Mouse (Mus musculus) hindbrain, embryonic 12.5 days (tissue): ENCODE measurements around the gene Krtap19-3. TPM values are rescaled to one million over a fixed set of nuclear protein-coding genes. Genes with fewer than 3 reads are reported as not detected.

ENCODE experiments used
- ATAC-seq: fragments of 200-750 bp; cut with Nextera tagmentation; 2 replicates; pipeline ENCODE4 v1.8.0; 2017; ENCODE audit warnings: moderate TSS enrichment; ENCODE audit not compliant: low FRiP score
- H3K27ac ChIP-seq: fragments of 300-500 bp; sonication (generic); 2 replicates; pipeline ENCODE4 v1.5.1; 2016; ENCODE audit warnings: mild to moderate bottlenecking
- H3K27me3 ChIP-seq: fragments of 300-500 bp; sonication (generic); 2 replicates; pipeline ENCODE4 v1.6.1; 2016; ENCODE audit warnings: mild to moderate bottlenecking
- H3K36me3 ChIP-seq: fragments of 300-500 bp; sonication (generic); 2 replicates; pipeline ENCODE4 v1.6.1; 2016; ENCODE audit warnings: mild to moderate bottlenecking
- H3K4me1 ChIP-seq: fragments of 300-500 bp; sonication (generic); 2 replicates; pipeline ENCODE4 v1.6.1; 2016
- H3K4me2 ChIP-seq: fragments of 300-500 bp; sonication (generic); replicated peaks from 2 replicates; pipeline ENCODE4 v1.6.1; 2016; ENCODE audit warnings: mild to moderate bottlenecking
- H3K4me3 ChIP-seq: fragments of 300-500 bp; sonication (generic); 2 replicates; pipeline ENCODE4 v1.5.1; 2016; ENCODE audit warnings: mild to moderate bottlenecking
- H3K9ac ChIP-seq: fragments of 300-500 bp; sonication (generic); 2 replicates; pipeline ENCODE4 v1.6.1; 2016; ENCODE audit warnings: mild to moderate bottlenecking, moderate library complexity
- H3K9me3 ChIP-seq: fragments of 300-500 bp; sonication (generic); replicated peaks from 2 replicates; pipeline ENCODE4 v1.6.1; 2016; ENCODE audit warnings: mild to moderate bottlenecking
- WGBS: fragments of 180-500 bp; shearing (Covaris S2); methylation state at CpG from one replicate; pipeline ENCODE4 v1.1.7; 2016; 5-methylcytosine and 5-hydroxymethylcytosine counted together
- polyA plus RNA-seq: library from polyadenylated mRNA; unstranded; fragments of >200 nt; fragmentation: Nextera tagmentation; extraction: Ambion mirVana; gene quantifications from 2 replicates; pipeline ENCODE4 v1.2.1, GENCODE M21; 2016

Gene Krtap19-3
- polyA plus RNA-seq, result not detected in 2 replicates

DNA sequence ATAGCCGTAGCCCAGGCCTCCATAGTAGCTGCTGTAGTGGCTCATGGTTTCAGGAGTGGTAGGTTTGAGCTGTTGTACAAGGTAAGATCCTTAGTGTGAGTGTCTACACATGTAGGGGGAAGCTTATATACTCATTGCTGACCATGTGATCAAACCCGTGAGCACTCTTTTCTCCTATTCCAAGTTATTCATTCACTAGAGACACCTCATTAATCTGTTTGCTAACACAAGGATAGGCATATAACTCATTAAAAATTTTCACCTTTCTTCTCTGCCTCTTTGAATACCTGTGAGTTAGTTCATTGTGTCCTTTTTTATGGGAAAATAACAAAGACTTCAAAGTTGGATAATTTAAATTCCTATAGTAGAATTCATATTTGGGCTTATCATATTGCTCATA, at the start of gene Krtap19-3:
Gene Krtap19-3 (minus strand): TSS at position 101 of the 400 bp plus-strand sequence.
- Histone ChIP-seq H3K27ac (no peak within 1 kb of the TSS), H3K36me3 (no peaks in the 10 kb centered on the region), H3K9me3 (no peaks in the 10 kb centered on the region), H3K4me1 (no peaks in the 10 kb centered on the region), H3K9ac (no peak within 1 kb of the TSS), H3K4me2 (no peak within 1 kb of the TSS), H3K27me3 (no peaks in the 10 kb centered on the region), H3K4me3 (no peak within 1 kb of the TSS)
- no peak for ATAC-seq
- WGBS, result 89% methylated on average over 2 of the region's 2 CpGs

DNA sequence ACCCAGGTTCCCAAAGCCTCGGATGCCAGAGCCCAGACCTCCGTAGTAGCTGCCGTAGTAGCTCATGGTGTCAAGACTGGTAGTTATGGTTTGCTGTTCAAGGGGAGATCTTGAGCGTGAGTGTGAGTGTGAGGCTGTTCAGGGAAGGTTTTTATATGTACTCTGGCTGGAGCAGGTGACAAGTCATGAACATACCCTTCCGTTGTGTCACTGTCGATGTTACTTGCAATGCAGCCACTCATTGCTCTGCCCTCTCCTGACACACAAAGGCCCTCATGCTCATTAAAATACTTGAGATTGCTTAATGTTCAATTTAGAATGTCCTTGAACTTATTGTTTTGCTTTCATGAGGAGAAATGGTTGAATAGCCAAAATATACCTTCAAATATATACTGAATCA, 18.5 kb upstream of the Krtap19-3 start, which contains the start of gene Krtap19-5:
Gene Krtap19-5 (minus strand): TSS at position 101 of the 400 bp plus-strand sequence.
- Histone ChIP-seq H3K4me1 (no peaks in the 10 kb centered on the region), H3K27ac (no peak within 1 kb of the TSS), H3K4me2 (no peak within 1 kb of the TSS), H3K4me3 (no peak within 1 kb of the TSS), H3K27me3 (no peaks in the 10 kb centered on the region), H3K36me3 (no peaks in the 10 kb centered on the region), H3K9ac (no peak within 1 kb of the TSS), H3K9me3 (no peaks in the 10 kb centered on the region)
- no peak for ATAC-seq
- 91% methylated on average over 6 of the region's 6 CpGs for WGBS

DNA sequence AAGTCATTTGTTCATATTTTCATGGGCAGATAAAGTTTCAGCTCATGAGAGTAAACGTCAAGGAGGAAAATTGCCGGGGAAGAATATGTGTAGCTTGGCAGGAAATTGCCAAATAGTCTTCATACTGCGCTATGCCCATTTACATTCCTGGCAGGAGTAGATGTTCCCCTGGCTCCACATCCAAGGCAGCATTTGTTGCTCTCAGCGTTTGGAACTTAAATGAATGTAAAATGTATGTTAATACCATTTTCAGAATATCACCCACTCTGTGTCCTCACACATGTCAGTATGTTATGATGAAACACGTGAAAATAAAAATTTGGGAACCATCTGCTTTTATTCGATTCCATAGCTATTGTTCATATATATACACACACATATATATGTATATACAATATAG, 9.0 kb upstream of the Krtap19-3 start:
- H3K4me1 ChIP-seq, result no peaks in the 10 kb centered on the region
- no peak overlapping the region for H3K4me3 ChIP-seq
- H3K27ac ChIP-seq, result no peak overlapping the region
- no peaks in the 10 kb centered on the region for H3K27me3 ChIP-seq
- H3K9ac ChIP-seq, result no peak overlapping the region
- ATAC-seq, result no peak
- H3K4me2 ChIP-seq, result no peak overlapping the region
- H3K36me3 ChIP-seq, result no peaks in the 10 kb centered on the region
- H3K9me3 ChIP-seq, result no peaks in the 10 kb centered on the region
- 86% methylated on average over 6 of the region's 6 CpGs for WGBS

DNA sequence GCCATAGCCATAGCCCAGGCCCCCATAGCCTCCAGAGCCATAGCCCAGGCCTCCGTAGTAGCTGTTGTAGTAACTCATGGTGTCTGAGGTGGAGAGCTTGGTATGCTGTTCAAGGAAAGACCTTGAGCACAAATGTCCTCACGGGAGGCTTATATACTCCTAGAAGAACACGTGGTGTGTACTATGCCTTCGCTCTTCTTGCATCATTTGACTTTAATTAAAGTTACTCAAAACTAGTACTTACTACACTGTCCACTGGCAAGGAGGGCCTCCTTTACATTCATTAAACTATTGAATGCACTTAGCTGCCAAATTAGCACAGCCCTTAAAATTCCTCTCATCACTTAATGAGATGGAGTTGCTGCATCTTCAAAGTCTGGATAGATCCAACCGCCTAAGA, 7.2 kb upstream of the Krtap19-3 start, which contains the start of gene Krtap19-4:
Gene Krtap19-4 (minus strand): TSS at position 101 of the 400 bp plus-strand sequence.
- H3K4me2 ChIP-seq, result no peak within 1 kb of the TSS
- ATAC-seq, result no peak
- H3K4me1 ChIP-seq, result no peaks in the 10 kb centered on the region
- no peak within 1 kb of the TSS for H3K27ac ChIP-seq
- no peak within 1 kb of the TSS for H3K9ac ChIP-seq
- H3K27me3 ChIP-seq, result no peaks in the 10 kb centered on the region
- H3K4me3 ChIP-seq, result no peak within 1 kb of the TSS
- no peaks in the 10 kb centered on the region for H3K9me3 ChIP-seq
- no peaks in the 10 kb centered on the region for H3K36me3 ChIP-seq
- WGBS, result 89% methylated on average over 5 of the region's 5 CpGs

DNA sequence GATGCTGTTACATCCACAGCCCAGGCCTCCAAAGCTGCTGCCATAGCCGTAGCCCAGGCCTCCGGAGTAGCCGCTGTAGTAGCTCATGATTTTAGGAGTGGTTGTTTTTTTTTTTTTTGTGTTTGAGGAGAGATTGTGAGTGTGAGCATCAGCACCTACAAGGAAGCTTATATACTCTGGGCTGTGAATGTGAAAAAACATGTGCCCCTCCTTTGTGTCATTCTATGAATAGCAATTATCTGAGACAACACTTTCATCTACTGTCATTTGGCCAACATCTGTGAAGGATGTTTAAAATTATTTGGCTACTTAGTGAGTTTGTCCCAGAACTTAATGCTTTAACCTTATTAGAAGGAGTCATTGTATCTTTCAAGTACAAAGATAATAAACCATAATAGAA, 3.7 kb downstream of the Krtap19-3 start, which contains the start of gene Krtap19-2:
Gene Krtap19-2 (minus strand): TSS at position 101 of the 400 bp plus-strand sequence.
- no peak for ATAC-seq
- H3K27me3 ChIP-seq, result no peaks in the 10 kb centered on the region
- no peak within 1 kb of the TSS for H3K4me3 ChIP-seq
- H3K4me2 ChIP-seq, result no peak within 1 kb of the TSS
- no peaks in the 10 kb centered on the region for H3K9me3 ChIP-seq
- H3K27ac ChIP-seq, result no peak within 1 kb of the TSS
- H3K4me1 ChIP-seq, result no peaks in the 10 kb centered on the region
- WGBS, result 98% methylated on average over 3 of the region's 3 CpGs
- H3K9ac ChIP-seq, result no peak within 1 kb of the TSS
- H3K36me3 ChIP-seq, result no peaks in the 10 kb centered on the region

DNA sequence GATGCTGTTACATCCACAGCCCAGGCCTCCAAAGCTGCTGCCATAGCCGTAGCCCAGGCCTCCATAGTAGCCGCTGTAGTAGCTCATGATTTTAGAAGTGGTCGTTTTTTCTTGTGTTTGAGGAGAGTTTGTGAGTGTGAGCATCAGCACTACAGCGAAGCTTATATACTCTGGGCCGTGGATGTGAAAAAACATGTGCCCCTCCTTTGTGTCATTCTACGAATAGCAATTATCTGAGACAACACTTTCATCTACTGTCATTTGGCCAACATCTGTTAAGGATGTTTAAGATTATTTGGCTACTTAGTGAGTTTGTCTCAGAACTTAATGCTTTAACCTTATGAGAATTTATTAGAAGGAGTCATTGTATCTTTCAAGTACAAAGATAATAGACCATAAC, 8.5 kb downstream of the Krtap19-3 start, which contains the start of gene Krtap19-1:
Gene Krtap19-1 (minus strand): TSS at position 101 of the 400 bp plus-strand sequence.
- H3K27me3 ChIP-seq, result no peaks in the 10 kb centered on the region
- no peak within 1 kb of the TSS for H3K4me3 ChIP-seq
- no peak for ATAC-seq
- H3K4me2 ChIP-seq, result no peak within 1 kb of the TSS
- no peaks in the 10 kb centered on the region for H3K4me1 ChIP-seq
- WGBS, result 91% methylated on average over 6 of the region's 6 CpGs
- H3K9ac ChIP-seq, result no peak within 1 kb of the TSS
- H3K9me3 ChIP-seq, result no peaks in the 10 kb centered on the region
- H3K27ac ChIP-seq, result no peak within 1 kb of the TSS
- no peaks in the 10 kb centered on the region for H3K36me3 ChIP-seq

DNA sequence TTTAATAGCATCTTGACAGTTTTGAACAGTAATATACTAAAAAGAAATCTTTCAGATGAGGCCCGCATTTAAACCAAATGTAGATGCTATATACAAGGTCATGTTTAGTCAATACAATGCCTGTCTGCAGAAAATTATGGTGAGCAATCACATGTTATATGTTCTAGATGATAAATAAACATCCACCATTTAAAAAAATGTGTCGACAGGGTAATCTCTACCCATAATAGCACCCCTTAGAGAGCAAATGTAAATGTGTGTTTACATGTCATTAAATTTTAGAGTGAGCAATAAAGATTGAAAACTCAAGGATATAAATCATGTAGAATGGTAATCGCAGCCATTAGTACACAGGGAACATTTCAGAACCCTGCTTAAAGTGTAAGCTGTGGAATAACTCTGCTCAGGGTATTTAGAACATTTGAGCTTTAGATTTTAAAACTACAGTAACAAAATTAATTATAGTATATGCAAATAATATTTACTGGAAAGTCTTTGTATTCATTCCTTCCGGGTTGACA, 12.9 kb downstream of the Krtap19-3 start:
- no peak for ATAC-seq
- H3K4me2 ChIP-seq, result no peak overlapping the region
- no peak overlapping the region for H3K27ac ChIP-seq
- 87% methylated on average over 4 of the region's 4 CpGs for WGBS
- no peak overlapping the region for H3K9ac ChIP-seq
- H3K27me3 ChIP-seq, result no peaks in the 10 kb centered on the region
- no peak overlapping the region for H3K4me3 ChIP-seq
- no peaks in the 10 kb centered on the region for H3K9me3 ChIP-seq
- no peaks in the 10 kb centered on the region for H3K4me1 ChIP-seq
- no peaks in the 10 kb centered on the region for H3K36me3 ChIP-seq

DNA sequence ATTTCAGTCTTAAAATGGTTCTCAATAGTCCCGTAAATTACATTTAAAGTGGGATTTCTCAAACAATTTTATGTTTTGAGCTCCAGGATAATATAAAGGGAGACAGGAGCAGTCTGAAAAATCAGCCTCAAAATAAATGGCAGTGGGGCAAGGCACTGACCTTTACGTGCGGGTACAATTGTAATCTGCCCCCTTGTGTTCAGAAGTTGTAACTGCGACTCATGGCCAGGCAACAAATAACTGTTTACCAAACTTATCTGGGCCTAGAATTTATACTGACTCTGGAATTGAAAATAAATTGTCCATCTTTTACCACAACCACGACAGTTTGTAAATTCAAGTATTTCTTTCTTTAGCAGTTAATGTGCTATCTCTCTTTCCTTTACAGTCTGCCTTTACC, 26.4 kb downstream of the Krtap19-3 start:
- Histone ChIP-seq H3K36me3 (no peaks in the 10 kb centered on the region), H3K9me3 (no peaks in the 10 kb centered on the region), H3K27ac (no peak overlapping the region), H3K4me1 (no peaks in the 10 kb centered on the region), H3K27me3 (no peaks in the 10 kb centered on the region), H3K4me3 (no peak overlapping the region), H3K9ac (no peak overlapping the region), H3K4me2 (no peak overlapping the region)
- 14% methylated on average over 5 of the region's 5 CpGs for WGBS
- no peak for ATAC-seq

DNA sequence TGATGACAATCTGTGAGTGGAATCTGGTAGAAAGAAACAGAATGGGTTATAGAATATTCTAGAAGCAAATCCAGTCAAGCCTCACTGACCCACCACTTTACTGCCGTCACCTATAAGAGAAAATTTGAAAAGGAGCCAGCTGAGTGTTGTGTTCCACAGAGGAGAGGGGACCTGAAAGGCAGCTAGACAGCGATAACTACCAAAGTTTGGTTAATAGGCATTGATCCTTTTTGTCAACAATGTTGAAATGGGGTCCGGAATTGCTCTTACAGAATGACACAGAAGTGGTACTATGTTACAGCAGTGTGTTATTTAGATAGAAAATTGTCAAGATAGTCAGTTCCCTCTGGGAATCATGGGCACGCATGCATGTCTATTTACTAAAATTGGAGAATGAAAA, 29.3 kb downstream of the Krtap19-3 start:
- Histone ChIP-seq H3K9ac (no peak overlapping the region), H3K27me3 (no peaks in the 10 kb centered on the region), H3K4me3 (no peak overlapping the region), H3K9me3 (no peaks in the 10 kb centered on the region), H3K36me3 (no peaks in the 10 kb centered on the region), H3K4me1 (no peaks in the 10 kb centered on the region), H3K4me2 (no peak overlapping the region), H3K27ac (no peak overlapping the region)
- WGBS, result 92% methylated on average over 4 of the region's 4 CpGs
- no peak for ATAC-seq

DNA sequence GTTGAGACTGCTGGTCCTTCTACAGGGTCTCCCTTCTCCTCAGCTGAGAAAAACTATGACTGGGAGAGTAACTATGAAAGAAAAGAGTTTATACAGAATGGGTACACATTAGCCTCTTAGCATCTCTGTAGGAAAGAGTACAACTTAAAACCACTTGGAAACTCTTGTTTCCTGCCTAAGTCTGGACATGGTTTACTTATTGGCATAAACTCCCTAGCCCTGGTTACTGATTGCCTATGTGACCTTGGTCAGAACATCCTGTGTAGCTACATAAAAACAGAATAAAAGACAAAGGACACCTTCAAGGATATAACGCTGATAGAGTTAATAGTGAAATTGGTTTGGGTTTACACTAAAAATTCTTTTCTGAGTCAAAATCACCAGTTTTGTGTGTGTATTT, 30.5 kb downstream of the Krtap19-3 start:
- no peaks in the 10 kb centered on the region for H3K4me1 ChIP-seq
- no peaks in the 10 kb centered on the region for H3K27me3 ChIP-seq
- H3K4me2 ChIP-seq, result no peak overlapping the region
- 96% methylated on average over 1 of the region's 1 CpGs for WGBS
- H3K9me3 ChIP-seq, result no peaks in the 10 kb centered on the region
- H3K9ac ChIP-seq, result no peak overlapping the region
- ATAC-seq, result no peak
- H3K4me3 ChIP-seq, result no peak overlapping the region
- H3K27ac ChIP-seq, result no peak overlapping the region
- H3K36me3 ChIP-seq, result no peaks in the 10 kb centered on the region

Other genes with a start within 250 kb of the Krtap19-3 start
- not detected in 2 replicates for gene Krtap26-1, start 230.2 kb downstream of the Krtap19-3 start, polyA plus RNA-seq
- gene Krtap27-1, start 206.4 kb downstream of the Krtap19-3 start, polyA plus RNA-seq, result not detected in 2 replicates
- not detected in 2 replicates for gene 2310061N02Rik, start 170.1 kb downstream of the Krtap19-3 start, polyA plus RNA-seq
- not detected in 2 replicates for gene Krtap13-1, start 149.2 kb downstream of the Krtap19-3 start, polyA plus RNA-seq
- not detected in 2 replicates for gene Krtap13, start 126.4 kb downstream of the Krtap19-3 start, polyA plus RNA-seq
- gene 2310034C09Rik, start 119.2 kb downstream of the Krtap19-3 start, polyA plus RNA-seq, result not detected in 2 replicates
- gene 2310057N15Rik, start 103.8 kb downstream of the Krtap19-3 start, polyA plus RNA-seq, result not detected in 2 replicates
- gene Gm5965, start 100.1 kb downstream of the Krtap19-3 start, polyA plus RNA-seq, result not detected in 2 replicates
- gene Gm20741, start 65.8 kb downstream of the Krtap19-3 start, polyA plus RNA-seq, result not detected in 2 replicates
- gene Krtap15, start 57.8 kb downstream of the Krtap19-3 start, polyA plus RNA-seq, result not detected in 2 replicates
- gene Krtap14, start 51.9 kb downstream of the Krtap19-3 start, polyA plus RNA-seq, result not detected in 2 replicates
- not detected in 2 replicates for gene Krtap19-1, start 8.6 kb downstream of the Krtap19-3 start, polyA plus RNA-seq
- gene Krtap19-2, start 3.8 kb downstream of the Krtap19-3 start, polyA plus RNA-seq, result not detected in 2 replicates
- gene Krtap19-4, start 7.1 kb upstream of the Krtap19-3 start, polyA plus RNA-seq, result not detected in 2 replicates
- gene Krtap19-5, start 18.4 kb upstream of the Krtap19-3 start, polyA plus RNA-seq, result not detected in 2 replicates
- gene Krtap19-9b, start 54.2 kb upstream of the Krtap19-3 start, polyA plus RNA-seq, result not detected in 2 replicates
- not detected in 2 replicates for gene Krtap16-3, start 84.8 kb upstream of the Krtap19-3 start, polyA plus RNA-seq
- gene Krtap22-2, start 132.7 kb upstream of the Krtap19-3 start, polyA plus RNA-seq, result not detected in 2 replicates
- gene Gm10229, start 137.2 kb upstream of the Krtap19-3 start, polyA plus RNA-seq, result not detected in 2 replicates
- not detected in 2 replicates for gene Krtap6-1, start 153.7 kb upstream of the Krtap19-3 start, polyA plus RNA-seq
- not detected in 2 replicates for gene Gm10228, start 163.4 kb upstream of the Krtap19-3 start, polyA plus RNA-seq
- not detected in 2 replicates for gene Krtap6-5, start 169.8 kb upstream of the Krtap19-3 start, polyA plus RNA-seq
- not detected in 2 replicates for gene 1110025L11Rik, start 186.0 kb upstream of the Krtap19-3 start, polyA plus RNA-seq
- gene Krtap6-3, start 206.0 kb upstream of the Krtap19-3 start, polyA plus RNA-seq, result not detected in 2 replicates